Mouse (Mus musculus) embryonic facial prominence, embryonic 14.5 days (tissue): ENCODE measurements around the gene Xylt1. TPM values are rescaled to one million over a fixed set of nuclear protein-coding genes. Genes with fewer than 3 reads are reported as not detected.

Source experiments
- ATAC-seq: fragments of 200-750 bp; cut with Nextera tagmentation; 2 replicates; pipeline ENCODE4 v1.8.0; 2017; ENCODE audit warnings: low read depth, moderate number of reproducible peaks, moderate TSS enrichment
- DNase-seq: peaks from one replicate; pipeline ENCODE4 v3.0.0-alpha.2; 2015; ENCODE audit warnings: low spot score
- H3K27ac ChIP-seq: fragments of 300-500 bp; sonication (generic); replicated peaks from 2 replicates; pipeline ENCODE4 v1.5.1; 2014; ENCODE audit warnings: low read depth, mild to moderate bottlenecking, low read length, moderate library complexity
- H3K27me3 ChIP-seq: fragments of 300-500 bp; sonication (generic); replicated peaks from 2 replicates; pipeline ENCODE4 v1.6.1; 2014; ENCODE audit warnings: low read length; ENCODE audit not compliant: control insufficient read depth, insufficient read depth
- H3K36me3 ChIP-seq: fragments of 300-500 bp; sonication (generic); 2 replicates; pipeline ENCODE4 v1.6.1; 2014; ENCODE audit warnings: low read length, mixed read lengths; ENCODE audit not compliant: control insufficient read depth, insufficient read depth
- H3K4me1 ChIP-seq: fragments of 300-500 bp; sonication (generic); 2 replicates; pipeline ENCODE4 v1.6.1; 2014; ENCODE audit warnings: antibody characterized with exemption, low read length; ENCODE audit not compliant: control insufficient read depth, insufficient read depth
- H3K4me2 ChIP-seq: fragments of 300-500 bp; sonication (generic); 2 replicates; pipeline ENCODE4 v1.6.1; 2014; ENCODE audit warnings: low read depth, mild to moderate bottlenecking, low read length, moderate library complexity, mixed read lengths
- H3K4me3 ChIP-seq: fragments of 300-500 bp; sonication (generic); 2 replicates; pipeline ENCODE4 v1.5.1; 2014; ENCODE audit warnings: low read depth, mild to moderate bottlenecking, low read length
- H3K9ac ChIP-seq: fragments of 300-500 bp; sonication (generic); 2 replicates; pipeline ENCODE4 v1.6.1; 2014; ENCODE audit warnings: low read depth, mild to moderate bottlenecking, low read length, moderate library complexity, mixed read lengths
- H3K9me3 ChIP-seq: fragments of 300-500 bp; sonication (generic); 2 replicates; pipeline ENCODE4 v1.6.1; 2016; ENCODE audit warnings: low read length; ENCODE audit not compliant: control insufficient read depth
- WGBS: fragments of 180-500 bp; shearing (Covaris S2); extraction: QIAGEN DNeasy Blood & Tissue Kit; methylation state at CpG from one replicate; pipeline ENCODE4 v1.1.7; 2014; 5-methylcytosine and 5-hydroxymethylcytosine counted together
- polyA plus RNA-seq: library from polyadenylated mRNA; unstranded; fragments of >200 nt; fragmentation: Nextera tagmentation; extraction: Ambion mirVana; gene quantifications from 2 replicates; pipeline ENCODE4 v1.2.1, GENCODE M21; 2014

Gene Xylt1
- polyA plus RNA-seq, 1 experiment from 2014 or later = 3.0 TPM

- DNase-seq = no peak
- no peak overlapping the region for H3K9ac ChIP-seq
- WGBS = 91% methylated on average over 3 of the region's 3 CpGs
Measured at GRCm38 (mm10) chr7:117628791-117629190, 248.0 kb downstream of the Xylt1 start.

GRCm38 (mm10) chr7:117630657-117631056 lies 249.9 kb downstream of the Xylt1 start:
- H3K9me3 ChIP-seq = no peaks in the 10 kb centered on the region
- no peak overlapping the region for H3K4me3 ChIP-seq
- H3K4me1 ChIP-seq = no peaks in the 10 kb centered on the region
- H3K27ac ChIP-seq = no peak overlapping the region
- 65% methylated on average over 5 of the region's 5 CpGs for WGBS
- DNase-seq (peak; percentile 29), ATAC-seq (0 out of 2 replicates have a peak, but pooled peaks have one; percentile 33)
- H3K36me3 ChIP-seq = no peaks in the 10 kb centered on the region
- no peak overlapping the region for H3K4me2 ChIP-seq
- no peaks in the 10 kb centered on the region for H3K27me3 ChIP-seq
- no peak overlapping the region for H3K9ac ChIP-seq

More at GRCm38 (mm10) chr7:117628791-117629190, 248.0 kb downstream of the Xylt1 start:
- Histone ChIP-seq H3K36me3 (no peaks in the 10 kb centered on the region), H3K9me3 (no peaks in the 10 kb centered on the region), H3K4me3 (no peak overlapping the region), H3K27me3 (no peaks in the 10 kb centered on the region), H3K27ac (no peak overlapping the region), H3K4me2 (no peak overlapping the region), H3K4me1 (no peaks in the 10 kb centered on the region)
- no peak for ATAC-seq

- H3K9ac ChIP-seq = no peak overlapping the region
- no peak overlapping the region for H3K4me2 ChIP-seq
- WGBS = 78% methylated on average over 4 of the region's 4 CpGs
- no peaks in the 10 kb centered on the region for H3K9me3 ChIP-seq
- H3K36me3 ChIP-seq = no peaks in the 10 kb centered on the region
- H3K27ac ChIP-seq = no peak overlapping the region
- H3K27me3 ChIP-seq = no peaks in the 10 kb centered on the region
- H3K4me3 ChIP-seq = no peak overlapping the region
- no peak for ATAC-seq
- no peaks in the 10 kb centered on the region for H3K4me1 ChIP-seq
- no peak for DNase-seq
Measured at GRCm38 (mm10) chr7:117635584-117635983, 254.8 kb downstream of the Xylt1 start.

GRCm38 (mm10) chr7:117636713-117637112 lies 255.9 kb downstream of the Xylt1 start:
- Histone ChIP-seq H3K4me1 (no peaks in the 10 kb centered on the region), H3K9me3 (no peaks in the 10 kb centered on the region), H3K27ac (no peak overlapping the region), H3K4me3 (no peak overlapping the region), H3K4me2 (no peak overlapping the region), H3K36me3 (no peaks in the 10 kb centered on the region), H3K9ac (no peak overlapping the region), H3K27me3 (no peaks in the 10 kb centered on the region)
- DNase-seq = peak; percentile 83
- WGBS = 73% methylated on average over 3 of the region's 3 CpGs
- ATAC-seq = no peak

GRCm38 (mm10) chr7:117637997-117638396 lies 257.2 kb downstream of the Xylt1 start:
- Histone ChIP-seq H3K9ac (no peak overlapping the region), H3K27ac (no peak overlapping the region), H3K4me1 (no peaks in the 10 kb centered on the region), H3K4me3 (no peak overlapping the region), H3K27me3 (no peaks in the 10 kb centered on the region), H3K9me3 (no peaks in the 10 kb centered on the region), H3K36me3 (no peaks in the 10 kb centered on the region), H3K4me2 (no peak overlapping the region)
- 93% methylated on average over 2 of the region's 2 CpGs for WGBS
- no peak for ATAC-seq
- DNase-seq = no peak

GRCm38 (mm10) chr7:117652637-117653036 lies 271.9 kb downstream of the Xylt1 start:
- Histone ChIP-seq H3K4me3 (no peak overlapping the region), H3K9ac (no peak overlapping the region), H3K4me1 (no peaks in the 10 kb centered on the region), H3K36me3 (no peaks in the 10 kb centered on the region), H3K27ac (no peak overlapping the region), H3K27me3 (no peaks in the 10 kb centered on the region), H3K9me3 (no peaks in the 10 kb centered on the region), H3K4me2 (no peak overlapping the region)
- DNase-seq (no peak), ATAC-seq (no peak)
- 80% methylated on average over 1 of the region's 1 CpGs for WGBS

- Histone ChIP-seq H3K9ac (no peak overlapping the region), H3K4me2 (no peak overlapping the region), H3K27ac (no peak overlapping the region), H3K9me3 (no peaks in the 10 kb centered on the region), H3K27me3 (no peaks in the 10 kb centered on the region), H3K4me3 (no peak overlapping the region), H3K36me3 (no peaks in the 10 kb centered on the region), H3K4me1 (no peaks in the 10 kb centered on the region)
- DNase-seq (no peak), ATAC-seq (no peak)
- WGBS = 95% methylated on average over 5 of the region's 5 CpGs
Measured at GRCm38 (mm10) chr7:117655732-117656131, 275.0 kb downstream of the Xylt1 start.

- 90% methylated on average over 4 of the region's 4 CpGs for WGBS
- H3K4me2 ChIP-seq = no peak overlapping the region
- no peaks in the 10 kb centered on the region for H3K27me3 ChIP-seq
- H3K4me3 ChIP-seq = no peak overlapping the region
- no peak overlapping the region for H3K27ac ChIP-seq
- no peak overlapping the region for H3K9ac ChIP-seq
- H3K4me1 ChIP-seq = no peaks in the 10 kb centered on the region
- DNase-seq = no peak
- no peaks in the 10 kb centered on the region for H3K9me3 ChIP-seq
- ATAC-seq = no peak
- H3K36me3 ChIP-seq = no peaks in the 10 kb centered on the region
Measured at GRCm38 (mm10) chr7:117658180-117658579, 277.4 kb downstream of the Xylt1 start.

- H3K9me3 ChIP-seq = no peaks in the 10 kb centered on the region
- no peak overlapping the region for H3K4me2 ChIP-seq
- no peaks in the 10 kb centered on the region for H3K36me3 ChIP-seq
- no peaks in the 10 kb centered on the region for H3K27me3 ChIP-seq
- H3K4me1 ChIP-seq = no peaks in the 10 kb centered on the region
- ATAC-seq (no peak), DNase-seq (no peak)
- H3K27ac ChIP-seq = no peak overlapping the region
- WGBS = 82% methylated on average over 4 of the region's 4 CpGs
- H3K4me3 ChIP-seq = no peak overlapping the region
- H3K9ac ChIP-seq = no peak overlapping the region
Measured at GRCm38 (mm10) chr7:117658739-117659138, 278.0 kb downstream of the Xylt1 start.
